Mouse (Mus musculus): ENCODE results near the gene Muc3a. TPM values are rescaled to one million over a fixed set of nuclear protein-coding genes. Genes with fewer than 3 reads are reported as not detected.

Gene Muc3a
- total RNA-seq (2021): under 1 TPM; 0.41 to 0.45 TPM

DNA sequence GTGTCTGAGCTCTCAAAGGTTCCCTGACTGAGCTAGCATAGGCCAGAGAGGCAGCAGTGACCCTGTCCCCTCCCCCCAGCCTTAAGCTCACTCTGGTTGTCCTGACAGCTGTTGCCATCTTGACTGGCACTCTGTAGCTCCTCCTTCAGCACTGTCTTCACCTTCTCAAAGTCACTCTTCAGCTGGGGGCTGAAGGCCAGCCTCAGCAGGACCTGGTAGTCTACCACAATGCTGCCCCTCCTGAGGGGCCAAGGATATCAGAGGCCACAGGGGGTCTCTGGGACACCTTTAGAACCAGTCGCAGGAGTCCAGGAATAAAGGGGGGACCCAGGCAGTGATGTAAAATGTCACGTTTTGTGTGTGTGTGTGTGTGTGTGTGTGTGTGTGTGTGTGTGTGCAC lies at the start of gene Muc3a:
Gene Muc3a, minus strand, starts transcription at position 101 of the 400 bp plus-strand sequence.
- intact Hi-C loops (cut with DNase I): no loop called here
- DNase-seq: no peak

DNA sequence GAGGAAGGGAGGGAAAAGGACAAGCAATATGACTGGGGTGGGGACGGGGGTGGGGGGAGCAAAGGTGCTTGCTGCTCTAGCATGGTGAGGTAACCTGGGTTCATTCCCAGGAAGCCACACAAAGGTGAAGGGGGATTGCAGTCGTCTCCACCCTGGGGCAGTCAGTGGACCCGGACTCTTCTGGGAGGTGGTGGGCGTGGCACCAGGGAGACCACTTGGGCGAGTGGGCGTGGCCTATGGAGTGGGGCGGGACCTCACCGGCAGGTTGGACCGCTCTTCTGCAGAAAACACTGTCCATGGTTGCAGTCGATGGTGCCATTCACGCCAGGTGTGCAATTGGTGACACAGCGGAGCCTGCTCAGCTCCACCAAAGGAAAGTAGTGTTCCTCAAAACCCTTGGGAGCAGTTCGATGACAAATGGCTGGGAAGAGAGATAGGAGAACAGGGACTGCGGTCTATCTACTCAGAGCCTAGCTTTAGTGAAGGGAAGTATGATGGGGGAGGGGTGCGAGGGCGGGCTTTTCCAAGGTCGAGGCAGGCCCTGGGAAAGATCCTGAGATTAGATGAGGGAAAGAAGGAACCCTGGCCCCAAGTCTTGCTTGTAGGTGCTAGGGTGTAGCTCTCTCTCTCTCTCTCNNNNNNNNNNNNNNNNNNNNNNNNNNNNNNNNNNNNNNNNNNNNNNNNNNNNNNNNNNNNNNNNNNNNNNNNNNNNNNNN lies 917 bp downstream of the Muc3a start:
- intact Hi-C loops (cut with DNase I): no loop called here
- DNase-seq: no peak

DNA sequence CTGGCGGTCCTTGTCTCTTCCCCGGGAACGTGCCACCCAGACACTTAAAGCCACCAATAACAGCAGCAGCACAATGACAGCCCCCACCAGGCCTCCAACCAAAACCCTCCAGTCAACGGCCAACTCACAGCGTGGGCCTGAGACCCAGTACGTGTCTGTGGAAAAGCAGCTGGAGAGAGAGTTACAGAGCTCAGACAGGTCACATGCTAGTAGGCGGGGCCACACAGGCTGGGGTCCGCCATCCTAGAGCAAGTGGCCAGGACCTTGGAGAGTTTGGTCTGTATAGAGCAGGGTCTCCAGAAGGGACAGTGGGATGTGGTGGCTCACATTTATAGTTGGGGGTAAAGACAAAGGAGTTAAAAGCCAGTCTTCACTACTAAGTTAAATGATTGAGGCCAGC lies 1.5 kb downstream of the Muc3a start:
- DNase-seq: no peak
- intact Hi-C loops (cut with DNase I): no loop called here

DNA sequence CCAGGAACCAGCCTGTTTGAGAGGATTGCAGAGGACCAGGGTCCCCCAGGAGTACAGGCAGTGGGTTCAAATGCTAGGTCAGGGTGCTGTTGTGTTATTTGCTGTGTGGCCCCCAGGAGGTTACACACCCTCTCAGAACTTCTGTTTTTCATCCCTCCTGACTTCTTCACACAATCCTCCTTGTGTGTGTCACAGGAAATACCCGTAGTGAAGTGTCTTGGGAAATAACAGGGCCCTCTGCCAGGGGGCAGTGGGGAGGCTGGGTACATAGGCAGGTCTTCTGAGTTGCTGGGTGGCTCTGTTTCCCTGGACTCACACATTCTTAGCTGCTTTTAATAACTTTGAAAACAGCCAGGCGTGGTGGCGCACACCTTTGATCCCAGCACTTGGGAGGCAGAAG lies 6.9 kb downstream of the Muc3a start:
- intact Hi-C loops (cut with DNase I): no loop called here

DNA sequence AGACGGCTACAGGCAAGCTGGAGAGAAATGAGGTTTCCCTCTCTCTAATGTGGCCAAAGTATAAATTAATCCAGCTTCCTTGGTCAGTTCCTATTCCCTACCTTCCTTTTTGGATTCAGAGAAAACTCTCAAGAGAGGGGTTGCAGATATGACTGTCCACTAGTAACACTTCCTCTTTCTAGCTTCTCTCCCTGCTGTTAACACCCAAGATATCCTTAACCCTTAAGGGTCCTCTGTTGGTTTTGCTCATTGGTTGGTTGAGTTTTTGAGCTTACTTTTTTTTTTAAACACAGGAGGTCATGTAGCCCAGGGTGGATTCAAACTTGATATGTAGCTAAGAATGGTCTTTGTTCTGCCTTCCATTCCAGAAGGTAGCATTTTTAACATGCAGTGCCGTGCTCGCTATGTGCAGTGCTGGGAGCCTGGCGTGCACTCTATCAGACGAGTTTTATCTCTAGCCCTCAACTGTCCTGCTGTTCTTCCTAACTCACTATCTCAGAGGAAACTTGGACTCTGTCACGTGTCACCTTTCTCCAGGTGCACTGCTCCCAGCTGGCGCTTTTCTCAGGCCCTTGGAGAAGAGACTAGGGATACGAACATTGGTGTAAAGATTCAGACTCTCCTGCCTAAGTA lies 17.6 kb downstream of the Muc3a start:
- intact Hi-C loops (cut with DNase I): no loop called here
- no peak for DNase-seq

More for the DNA sequence above, 6.9 kb downstream of the Muc3a start:
- DNase-seq: no peak

DNA sequence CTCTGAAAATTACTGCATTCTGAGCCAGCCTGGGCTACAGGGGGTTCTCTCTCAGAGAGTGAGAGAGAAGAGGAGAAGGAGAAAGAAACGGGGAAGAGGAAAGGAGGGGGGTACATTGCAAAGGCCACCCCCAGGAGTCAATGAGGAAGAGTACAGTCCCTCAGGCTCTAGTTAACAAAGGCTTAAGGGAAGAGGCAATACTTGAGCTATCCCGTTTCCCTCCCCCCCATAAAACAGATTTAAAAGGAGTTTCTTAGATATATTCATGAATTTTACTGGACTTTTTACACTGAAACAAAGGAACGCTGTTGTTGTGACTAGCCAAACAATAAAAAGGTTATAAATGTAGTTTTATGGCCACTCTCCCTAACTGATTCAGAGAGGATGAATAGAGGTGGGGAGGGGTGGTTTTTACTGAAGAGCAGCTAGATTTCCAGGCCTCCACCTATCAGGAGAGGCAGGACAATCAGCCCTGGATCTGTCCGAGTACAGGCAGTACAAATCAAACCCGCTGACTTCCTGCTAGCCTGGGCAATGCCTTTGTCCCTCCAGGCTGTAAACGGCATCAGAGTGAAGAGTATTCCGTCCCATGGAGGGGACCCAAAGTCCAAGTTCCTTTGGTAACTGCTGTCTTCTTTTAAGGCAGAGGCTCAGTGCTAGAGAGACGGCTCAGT lies 18.8 kb downstream of the Muc3a start:
- intact Hi-C loops (cut with DNase I): no loop called here

DNA sequence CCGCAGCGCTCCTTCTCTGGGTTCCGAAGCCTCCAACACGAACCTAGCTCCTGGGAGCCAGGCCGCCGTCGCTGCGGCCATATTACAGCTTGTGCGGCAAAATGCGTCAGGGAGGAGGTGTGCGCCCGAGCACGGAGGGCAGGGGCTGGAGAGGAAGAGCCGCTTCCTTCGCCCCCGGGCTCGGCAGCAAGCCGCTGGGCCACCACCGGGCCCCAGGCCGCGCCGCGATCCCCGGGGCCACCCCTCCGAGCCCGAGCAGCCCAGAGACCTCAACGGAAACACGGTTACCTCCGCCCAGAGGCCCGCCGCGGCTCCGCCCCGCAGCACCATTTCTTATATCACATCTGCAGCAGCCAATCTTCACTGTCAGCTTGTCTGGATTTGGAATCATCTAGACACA lies 22.9 kb downstream of the Muc3a start:
- intact Hi-C loops (cut with DNase I): no loop called here

More for the DNA sequence above, 18.8 kb downstream of the Muc3a start:
- DNase-seq: no peak

DNA sequence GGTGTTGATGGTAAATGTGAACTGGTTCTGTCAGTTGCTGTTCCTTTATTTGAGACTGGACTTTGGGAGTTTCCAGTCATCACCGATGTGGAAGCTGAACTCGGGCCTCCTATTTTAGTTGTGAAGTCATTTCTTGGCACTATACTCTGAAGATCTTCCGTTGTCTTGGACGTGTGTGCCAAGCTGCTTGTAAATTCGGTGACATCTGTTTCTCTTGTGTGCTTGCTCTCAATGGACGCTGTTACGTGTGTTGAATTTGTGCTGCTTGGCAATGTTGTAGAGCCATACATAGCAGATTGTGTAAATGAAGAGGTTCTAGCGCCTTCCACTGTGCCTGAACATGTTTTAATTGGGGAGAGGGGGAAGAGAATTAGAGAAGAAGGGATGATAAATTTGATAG lies 26.8 kb downstream of the Muc3a start:
- peak in 1 of 2 experiments; percentile 10 for DNase-seq
- intact Hi-C loops (cut with DNase I): no loop called here

More for the DNA sequence above, 22.9 kb downstream of the Muc3a start:
- peak; percentile 10 to 16 for DNase-seq

DNA sequence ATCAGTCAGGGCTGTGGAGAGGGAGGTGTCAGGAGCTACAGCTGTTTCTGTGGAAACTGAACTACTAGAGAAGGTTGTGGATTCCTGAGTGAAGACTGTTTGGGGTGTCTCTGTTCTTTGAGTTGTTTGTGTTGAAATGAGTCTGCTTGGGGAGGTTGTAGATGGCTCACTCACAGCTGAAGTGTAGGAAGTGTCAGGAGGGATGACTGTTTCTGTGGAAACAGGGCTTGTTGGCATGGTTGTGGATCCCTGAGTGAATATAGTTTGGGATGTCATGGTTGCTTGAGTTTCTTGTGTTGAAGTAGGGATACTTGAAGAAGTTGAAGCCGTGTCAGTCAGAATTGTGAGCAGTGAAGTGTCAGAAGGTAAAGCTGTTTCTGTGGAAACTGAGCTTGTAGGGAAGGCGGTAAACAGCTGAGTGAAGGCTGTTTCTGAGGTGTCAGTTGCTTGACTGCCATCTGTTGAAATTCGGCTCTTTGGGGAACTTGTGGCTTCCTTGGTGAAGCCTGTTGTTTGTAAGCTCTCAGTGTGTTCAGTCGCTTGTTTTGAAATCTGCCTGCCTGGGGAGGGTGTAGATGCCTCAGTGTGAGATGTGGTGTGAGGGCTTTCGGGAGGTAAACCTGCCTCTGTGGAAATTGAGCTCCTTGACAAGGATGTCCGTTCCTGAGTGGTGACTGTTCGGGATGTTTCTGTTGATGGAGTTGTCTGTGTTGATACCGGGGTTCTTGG lies 32.4 kb downstream of the Muc3a start:
- intact Hi-C loops (cut with DNase I): no loop called here
- DNase-seq: no peak

DNA sequence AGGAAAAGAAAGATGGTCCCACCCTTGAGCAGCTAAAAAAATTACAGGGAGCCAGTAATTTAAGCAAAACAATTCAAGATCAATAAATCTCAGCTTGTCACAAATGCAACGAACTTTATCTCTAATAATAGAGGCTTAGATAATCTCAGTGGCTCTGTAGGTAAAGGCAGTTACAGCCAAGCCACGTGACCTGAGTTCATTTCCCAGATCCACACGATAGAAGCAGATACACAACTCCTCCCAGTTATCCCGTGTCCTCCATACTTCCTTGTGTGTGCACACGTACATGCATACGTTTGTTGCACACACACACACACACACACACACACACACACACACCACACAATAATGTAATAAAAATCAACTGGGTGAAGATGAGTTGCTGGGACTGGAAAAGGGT lies 38.2 kb downstream of the Muc3a start:
- DNase-seq: no peak
- intact Hi-C loops (cut with DNase I): no loop called here

DNA sequence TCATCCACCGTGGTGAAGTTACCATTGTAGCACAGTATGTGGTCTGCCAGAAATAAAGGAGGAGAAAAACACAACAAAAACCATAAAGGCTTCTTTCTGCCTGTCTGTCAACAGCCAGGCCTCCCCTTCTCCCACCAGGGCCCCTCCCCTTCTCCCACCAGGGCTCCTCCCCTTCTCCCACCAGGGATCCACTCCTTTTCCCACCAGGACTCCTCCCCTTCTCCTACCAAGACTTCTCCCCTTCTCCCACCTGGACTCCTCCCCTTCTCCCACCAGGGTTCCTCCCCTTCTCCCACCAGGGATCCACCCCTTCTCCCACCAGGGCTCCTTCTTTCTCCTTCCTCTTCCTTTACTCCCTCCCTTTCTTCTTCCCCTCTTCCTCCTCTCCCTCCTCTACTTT lies 39.6 kb downstream of the Muc3a start:
- intact Hi-C loops (cut with DNase I): no loop called here
- DNase-seq: no peak

DNA sequence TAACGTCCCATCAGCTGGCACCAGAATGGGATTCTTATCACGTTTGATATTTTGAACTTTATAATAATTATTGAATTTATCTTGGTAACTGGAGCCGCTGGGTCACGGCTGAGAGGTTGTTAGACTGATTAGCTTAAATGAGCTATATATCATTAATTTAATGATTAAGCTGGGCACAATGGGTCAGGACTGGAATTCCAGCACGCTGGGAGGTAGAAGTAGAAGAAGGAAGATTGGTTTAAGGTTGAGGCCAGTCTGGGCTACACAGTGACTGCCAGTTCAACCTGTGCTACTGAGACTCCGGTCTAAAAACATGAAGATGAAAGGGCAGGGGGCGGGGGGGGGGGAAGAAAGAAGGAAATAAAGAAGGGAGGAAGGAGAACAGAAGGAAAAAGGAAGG lies 40.7 kb downstream of the Muc3a start:
- intact Hi-C loops (cut with DNase I): no loop called here

DNA sequence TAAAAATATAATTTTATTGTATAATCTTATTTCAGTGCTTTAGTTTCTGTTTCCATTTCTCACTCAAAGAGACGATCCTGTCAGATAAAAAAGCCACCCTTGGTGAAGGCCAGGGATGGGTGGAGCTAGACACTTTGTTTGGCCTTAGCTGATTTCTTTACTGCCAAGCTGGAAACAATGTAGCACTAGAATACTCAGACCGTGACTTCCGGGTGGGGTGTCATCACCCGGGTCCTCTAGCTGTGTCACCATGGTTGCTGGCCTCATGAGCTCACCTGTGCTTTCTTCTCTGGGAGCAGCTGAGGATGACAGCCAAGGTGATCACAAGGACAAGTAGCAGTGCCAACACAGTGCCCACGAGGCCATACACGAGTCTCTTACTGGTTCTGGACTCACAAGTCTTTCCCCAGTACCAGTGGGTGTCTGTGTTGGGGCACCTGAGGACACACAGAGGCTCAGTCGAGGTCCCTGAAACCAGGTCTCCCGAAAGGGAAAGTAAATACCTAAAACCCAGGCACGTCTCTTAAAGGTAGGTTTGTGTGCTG lies 41.3 kb downstream of the Muc3a start:
- no peak for DNase-seq

More for the DNA sequence above, 40.7 kb downstream of the Muc3a start:
- no peak for DNase-seq

DNA sequence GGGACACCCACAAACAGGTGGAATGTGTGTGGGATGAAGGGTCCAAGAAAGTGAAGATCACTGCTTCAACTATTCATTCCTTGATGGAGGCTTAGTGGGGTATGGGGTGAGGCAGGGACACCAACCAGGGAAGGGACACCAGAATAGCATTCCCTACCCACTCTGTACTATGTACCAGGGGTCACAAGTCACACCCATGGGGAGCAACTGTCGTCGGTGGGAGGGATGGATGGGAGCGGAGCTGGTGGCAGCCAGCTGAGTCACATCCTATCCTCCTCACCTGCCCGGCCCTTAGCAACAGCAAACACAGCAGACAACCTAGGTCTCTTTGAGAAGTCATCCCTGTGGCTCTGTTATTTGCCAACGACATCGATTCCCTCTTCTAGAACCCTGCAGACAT lies 44.6 kb downstream of the Muc3a start:
- DNase-seq: no peak
- intact Hi-C loops (cut with DNase I): no loop called here

More for the DNA sequence above, 41.3 kb downstream of the Muc3a start:
- intact Hi-C loops (cut with DNase I): no loop called here

DNA sequence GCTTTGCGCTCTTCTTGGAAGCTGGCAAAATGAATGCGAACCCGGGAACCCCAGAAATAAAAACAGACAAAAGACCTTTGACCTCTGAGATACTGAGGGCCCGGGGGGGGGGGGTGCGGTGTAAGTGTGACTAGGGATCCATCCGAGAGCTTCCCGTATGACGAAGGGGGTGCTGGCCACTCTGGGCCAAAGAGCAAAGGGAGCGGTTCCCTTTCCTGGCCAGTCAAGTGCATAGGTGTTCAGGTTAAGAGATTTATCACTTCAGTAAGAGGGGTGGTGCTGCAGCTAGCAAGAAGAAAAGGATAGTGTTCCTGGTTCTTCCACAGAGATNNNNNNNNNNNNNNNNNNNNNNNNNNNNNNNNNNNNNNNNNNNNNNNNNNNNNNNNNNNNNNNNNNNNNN lies 46.2 kb downstream of the Muc3a start:
- DNase-seq: no peak
- intact Hi-C loops (cut with DNase I): no loop called here

DNA sequence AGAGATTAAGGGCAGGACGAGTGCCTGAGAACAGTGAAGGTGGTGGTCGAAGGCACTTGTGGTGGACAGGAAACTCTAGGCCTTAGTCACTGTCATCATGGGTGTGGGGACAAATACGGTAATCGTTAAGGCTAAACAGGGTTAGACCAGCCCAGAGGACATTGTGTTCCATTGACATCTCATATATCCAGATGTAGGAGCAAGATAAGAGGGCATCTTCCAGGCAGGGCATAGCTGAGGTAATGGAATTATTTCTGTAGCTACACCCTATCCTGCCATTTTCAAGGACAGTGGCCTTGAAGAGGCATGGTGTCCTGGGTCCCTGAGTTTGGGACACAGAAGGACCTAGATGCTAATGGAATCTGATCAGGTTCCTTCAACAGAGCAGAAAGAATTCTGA lies 50.3 kb downstream of the Muc3a start:
- no peak for DNase-seq
- intact Hi-C loops (cut with DNase I): no loop called here

DNA sequence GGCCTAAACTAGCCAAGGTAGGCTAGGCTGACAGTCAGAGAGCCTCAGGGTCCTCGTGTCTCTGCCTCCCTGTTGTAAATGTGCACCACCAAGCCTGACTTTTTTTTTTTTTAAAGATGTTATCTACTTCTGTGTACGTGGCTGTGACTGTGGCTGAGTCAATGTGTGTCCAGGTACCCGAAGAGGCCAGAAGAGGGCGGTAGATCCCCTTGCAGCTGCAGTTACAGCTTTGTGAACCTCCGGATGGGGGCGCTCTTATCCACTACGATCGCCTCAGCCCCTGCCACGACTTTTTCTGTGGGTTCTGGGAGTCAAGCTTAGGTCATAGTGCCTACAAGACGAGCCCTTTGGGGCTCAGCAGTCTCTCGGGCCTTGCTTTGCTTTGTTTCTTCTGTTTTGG lies 52.7 kb downstream of the Muc3a start:
- intact Hi-C loops (cut with DNase I): loop anchor here (1.0 to 10.0 kb wide), 2 partner anchors 127 to 245 kb away; no protein-coding TSS in a partner anchor
- peak; percentile 37 to 63 for DNase-seq

All from heart, postnatal 10 days (tissue).